Mouse (Mus musculus) kidney, adult 2 months (tissue): ENCODE results near the gene Mettl21a. TPM values are rescaled to one million over a fixed set of nuclear protein-coding genes. Genes with fewer than 3 reads are reported as not detected.

Source experiments
- DNase-seq: peaks from one replicate; pipeline ENCODE4 v3.0.0; 2021
- H3K27ac ChIP-seq: fragments of 200-500 bp; 2 replicates; pipeline ENCODE4 v1.5.1; 2012; ENCODE audit warnings: low read depth, low read length, control low read depth, inconsistent platforms; ENCODE audit not compliant: insufficient read depth
- H3K27me3 ChIP-seq: fragments of 200-500 bp; replicated peaks from 2 replicates; pipeline ENCODE4 v1.6.1; 2012; ENCODE audit warnings: mild to moderate bottlenecking, moderate library complexity, low read length, inconsistent platforms; ENCODE audit not compliant: control insufficient read depth, insufficient read depth
- H3K36me3 ChIP-seq: fragments of 200-500 bp; 2 replicates; pipeline ENCODE4 v1.6.1; 2012; ENCODE audit warnings: mild to moderate bottlenecking, moderate library complexity, low read length, inconsistent platforms; ENCODE audit not compliant: control insufficient read depth, insufficient read depth
- H3K4me1 ChIP-seq: fragments of 200-500 bp; 2 replicates; pipeline ENCODE4 v1.6.1; 2011; ENCODE audit warnings: low read length; ENCODE audit not compliant: control insufficient read depth, insufficient read depth
- H3K4me3 ChIP-seq: fragments of 200-500 bp; 2 replicates; pipeline ENCODE4 v1.5.1; 2011; ENCODE audit warnings: mild to moderate bottlenecking, low read depth, low read length, control low read depth; ENCODE audit not compliant: insufficient read depth
- CTCF ChIP-seq: fragments of 200-500 bp; conservative IDR thresholded peaks from 2 replicates; pipeline ENCODE4 v1.5.1; 2011; ENCODE audit warnings: low read depth, mild to moderate bottlenecking, control low read depth, low read length, moderate library complexity, mixed read lengths; ENCODE audit not compliant: insufficient read depth, insufficient read length
- POLR2A ChIP-seq: fragments of 200-500 bp; IDR thresholded peaks from one replicate; pipeline ENCODE4 v1.6.1; 2011; ENCODE audit warnings: low read depth, low read length, control low read depth
- WGBS: fragments of 180-500 bp; shearing (Covaris S2); methylation state at CpG from one replicate; pipeline ENCODE4 v1.1.7; 2018; 5-methylcytosine and 5-hydroxymethylcytosine counted together
- polyA plus RNA-seq: library from polyadenylated mRNA; depleted of rRNA; stranded (reverse); fragments of >200 nt; gene quantifications from 2 replicates; pipeline ENCODE4 v1.2.3, GENCODE M21; 2012

The Mettl21a gene
- polyA plus RNA-seq, 1 experiment = 9.6 TPM

GRCm38 (mm10) chr1:64641069-64641468 is 24.0 kb upstream of the Mettl21a start:
- Histone ChIP-seq H3K4me3 (no peak overlapping the region), H3K27me3 (no peaks in the 10 kb centered on the region), H3K36me3 (no peaks in the 10 kb centered on the region), H3K27ac (no peak overlapping the region), H3K4me1 (no peaks in the 10 kb centered on the region)
- DNase-seq = no peak
- WGBS = 94% methylated on average over 6 of the region's 6 CpGs
- TF ChIP-seq CTCF (no peak), POLR2A (no peak)

GRCm38 (mm10) chr1:64639279-64639678 is 22.2 kb upstream of the Mettl21a start:
- DNase-seq = no peak
- TF ChIP-seq POLR2A (no peak), CTCF (no peak)
- no peak overlapping the region for H3K27ac ChIP-seq
- WGBS = 92% methylated on average over 6 of the region's 6 CpGs
- H3K4me1 ChIP-seq = no peaks in the 10 kb centered on the region
- no peak overlapping the region for H3K4me3 ChIP-seq
- H3K27me3 ChIP-seq = no peaks in the 10 kb centered on the region
- no peaks in the 10 kb centered on the region for H3K36me3 ChIP-seq

- no peaks in the 10 kb centered on the region for H3K36me3 ChIP-seq
- no peak for DNase-seq
- 53% methylated on average over 2 of the region's 2 CpGs for WGBS
Measured at GRCm38 (mm10) chr1:64635624-64636023, 18.6 kb upstream of the Mettl21a start.

GRCm38 (mm10) chr1:64633237-64633636 is 16.2 kb upstream of the Mettl21a start:
- Histone ChIP-seq H3K36me3 (no peaks in the 10 kb centered on the region), H3K4me3 (no peak overlapping the region), H3K27me3 (no peaks in the 10 kb centered on the region), H3K4me1 (no peaks in the 10 kb centered on the region), H3K27ac (no peak overlapping the region)
- WGBS = 81% methylated on average over 3 of the region's 3 CpGs
- DNase-seq = no peak
- TF ChIP-seq POLR2A (no peak), CTCF (no peak)

More at GRCm38 (mm10) chr1:64635624-64636023, 18.6 kb upstream of the Mettl21a start:
- H3K27ac ChIP-seq = no peak overlapping the region
- H3K27me3 ChIP-seq = no peaks in the 10 kb centered on the region
- no peak overlapping the region for H3K4me3 ChIP-seq
- H3K4me1 ChIP-seq = no peaks in the 10 kb centered on the region
- no peak for TF ChIP-seq CTCF
- no peak for TF ChIP-seq POLR2A

DNA sequence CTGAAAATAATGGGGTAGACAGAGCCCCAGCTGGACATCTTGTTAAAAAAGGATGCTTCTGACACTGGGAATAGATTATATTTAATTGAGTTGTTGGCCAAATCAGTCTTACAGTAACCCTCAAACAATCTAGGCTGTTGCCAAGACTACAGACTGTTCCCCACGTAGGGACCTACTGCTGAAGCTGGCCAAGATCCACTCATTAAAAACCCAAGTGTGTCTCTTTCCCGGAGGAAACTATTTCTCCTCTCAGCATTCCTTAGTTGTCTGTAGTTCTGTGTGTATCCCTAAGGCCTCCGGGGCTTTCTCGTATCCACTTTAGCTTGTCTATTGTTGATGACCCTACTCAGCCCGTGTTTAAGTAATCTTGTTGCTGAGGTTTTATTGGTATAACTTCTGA is 14.5 kb upstream of the Mettl21a start:
- H3K27ac ChIP-seq = no peak overlapping the region
- no peaks in the 10 kb centered on the region for H3K36me3 ChIP-seq
- no peaks in the 10 kb centered on the region for H3K4me1 ChIP-seq
- WGBS = 78% methylated on average over 5 of the region's 5 CpGs
- H3K4me3 ChIP-seq = no peak overlapping the region
- DNase-seq = no peak
- TF ChIP-seq POLR2A (no peak), CTCF (no peak)
- no peaks in the 10 kb centered on the region for H3K27me3 ChIP-seq

DNA sequence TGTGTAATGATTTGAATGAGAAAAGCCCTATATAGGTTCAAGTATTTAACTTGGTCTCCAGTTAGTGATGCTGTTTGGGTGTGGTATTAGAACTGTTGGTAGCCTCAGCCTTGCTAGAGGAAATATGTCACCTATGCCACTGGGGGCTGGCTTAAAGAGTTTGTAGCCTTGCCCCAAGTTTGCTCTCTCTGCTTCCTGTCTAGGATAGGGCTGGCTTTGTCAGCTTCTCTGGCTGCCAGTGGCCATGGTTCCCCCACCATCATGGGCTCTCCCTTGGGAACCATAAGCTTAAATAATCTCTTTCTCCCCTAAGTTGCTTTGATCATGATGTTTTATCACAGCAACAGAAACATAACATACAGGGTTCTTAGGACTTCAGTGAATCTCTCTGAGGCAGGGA is 8.2 kb upstream of the Mettl21a start:
- H3K27ac ChIP-seq = no peak overlapping the region
- H3K36me3 ChIP-seq = no peaks in the 10 kb centered on the region
- H3K4me3 ChIP-seq = no peak overlapping the region
- no peak for TF ChIP-seq POLR2A
- no peak for TF ChIP-seq CTCF
- DNase-seq = no peak
- H3K27me3 ChIP-seq = no peaks in the 10 kb centered on the region
- H3K4me1 ChIP-seq = peaks cover 4% of the 10 kb centered on the region

- no peaks in the 10 kb centered on the region for H3K27me3 ChIP-seq
- no peak overlapping the region for H3K27ac ChIP-seq
- TF ChIP-seq CTCF (no peak), POLR2A (no peak)
- no peak for DNase-seq
- 62% methylated on average over 12 of the region's 12 CpGs for WGBS
- H3K36me3 ChIP-seq = no peaks in the 10 kb centered on the region
- H3K4me3 ChIP-seq = no peak overlapping the region
- H3K4me1 ChIP-seq = peaks cover 4% of the 10 kb centered on the region
Measured at GRCm38 (mm10) chr1:64623558-64624435, 6.8 kb upstream of the Mettl21a start.
